Mouse (Mus musculus): ENCODE results near the gene Cdh23.

Cdh23 gene

DNA sequence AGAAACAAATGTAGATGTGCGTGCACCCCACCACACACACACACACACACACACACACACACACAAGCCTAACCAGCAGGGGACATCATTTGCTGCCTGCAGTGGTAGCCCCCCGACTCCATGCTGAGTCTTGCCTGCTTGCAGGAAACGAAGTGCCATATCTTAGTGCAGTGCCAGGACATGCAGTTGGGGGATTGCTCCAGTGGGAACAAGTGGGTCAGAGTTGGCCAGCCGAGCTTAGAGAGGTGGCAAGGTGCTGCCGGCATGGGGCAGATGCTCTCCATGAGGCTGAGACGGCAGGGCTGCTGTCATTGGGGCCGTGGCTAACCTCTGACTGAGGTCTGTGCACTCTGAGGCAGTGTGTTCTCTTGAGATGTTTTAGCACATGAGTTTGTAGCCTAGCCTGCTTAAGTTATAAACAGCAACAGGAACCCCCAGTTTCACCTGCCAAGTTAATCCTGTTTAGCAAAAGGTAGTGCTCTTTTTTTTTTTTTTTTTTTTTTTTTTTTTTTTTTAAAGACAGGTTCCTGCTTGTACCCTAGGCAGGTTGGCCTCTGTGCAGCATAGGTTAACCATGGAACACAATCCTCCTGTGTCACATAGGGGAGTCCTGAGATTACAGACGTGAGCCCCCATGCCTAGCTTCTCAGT, 416.9 kb downstream of the Cdh23 start:
- DNase-seq = peak; percentile 39 to 52

DNA sequence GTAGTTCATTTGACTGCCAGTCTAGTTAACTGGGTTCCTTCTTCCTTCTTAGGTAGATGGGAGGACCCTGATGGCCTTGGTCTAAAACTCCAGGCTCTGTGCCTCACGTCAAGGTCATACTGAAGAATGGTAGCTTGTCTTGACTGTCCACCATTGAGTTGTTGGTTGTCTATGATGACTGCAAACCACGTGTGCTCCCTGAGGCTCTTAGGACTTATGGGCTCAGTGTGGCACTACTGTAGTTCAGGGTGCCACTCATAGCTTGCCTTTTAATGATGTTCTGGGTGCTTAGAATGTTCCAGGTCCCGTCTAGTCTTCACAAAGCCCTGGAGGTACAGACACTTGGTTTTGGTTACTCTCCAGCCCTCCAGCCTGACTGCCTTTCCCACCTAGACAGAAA, 417.5 kb downstream of the Cdh23 start:
- DNase-seq = peak; percentile 20 to 27

DNA sequence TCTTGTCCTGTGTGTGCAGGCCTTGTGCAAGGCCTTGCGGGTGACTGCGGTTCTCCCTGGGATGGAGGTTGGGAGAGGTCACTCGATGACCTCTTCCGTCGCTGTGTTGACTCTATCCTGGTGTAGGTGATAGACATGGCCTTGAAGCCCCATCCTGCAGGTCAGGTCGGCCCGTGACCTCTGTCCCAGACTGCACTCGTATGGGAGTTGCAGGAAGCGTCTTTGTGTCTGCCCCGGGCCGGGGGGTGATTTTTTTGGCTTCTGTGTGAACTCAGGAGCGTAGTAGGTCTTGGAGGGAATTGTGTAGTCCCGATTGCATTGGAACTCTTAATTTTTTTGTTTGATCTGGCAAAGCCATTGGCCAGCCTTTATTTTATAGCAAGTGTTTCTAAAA, 418.3 kb downstream of the Cdh23 start:
- DNase-seq = no peak

DNA sequence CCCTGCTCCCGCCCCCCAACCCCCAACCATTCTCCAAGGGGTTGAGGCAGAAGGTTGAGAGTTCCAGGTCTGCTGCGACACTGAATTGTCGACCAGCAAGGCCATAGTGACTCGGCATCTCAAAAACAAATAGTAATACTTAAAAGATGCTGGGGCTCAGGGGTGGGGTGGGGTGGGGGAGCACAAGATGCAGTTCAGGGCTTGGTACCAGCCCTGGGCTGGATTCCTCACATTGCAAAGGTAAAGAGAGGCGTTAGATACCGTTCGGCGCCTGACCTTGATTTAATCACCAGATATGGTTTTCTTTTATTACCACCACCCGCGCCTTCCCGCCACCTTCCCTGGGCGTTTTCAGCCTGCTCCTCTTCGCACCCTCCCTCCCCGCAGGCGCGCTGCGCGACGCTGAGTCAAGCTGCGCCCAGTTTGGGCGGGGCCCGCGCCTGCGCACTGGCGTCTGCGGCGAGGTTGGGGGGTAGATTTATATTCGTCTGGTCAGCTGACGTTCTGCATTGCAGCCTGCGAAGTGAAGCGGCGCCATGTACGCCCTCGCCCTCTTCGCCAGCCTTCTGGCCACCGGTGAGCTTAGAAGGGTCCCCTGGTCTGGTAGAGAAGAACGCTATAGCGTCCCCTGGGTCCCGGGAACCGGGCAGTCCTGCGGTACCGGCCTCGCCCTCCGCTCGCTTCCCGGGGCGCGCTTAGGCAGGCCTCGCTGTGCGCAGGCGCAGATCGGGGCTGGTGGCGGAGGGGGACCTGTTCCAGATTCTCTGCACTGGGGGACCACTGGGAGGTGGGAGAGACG, 418.9 kb downstream of the Cdh23 start, which contains the start of gene Psap:
Gene Psap, plus strand, starts transcription at position 421 of the 799 bp plus-strand sequence.
- peak; percentile 97 to 98 for DNase-seq

DNA sequence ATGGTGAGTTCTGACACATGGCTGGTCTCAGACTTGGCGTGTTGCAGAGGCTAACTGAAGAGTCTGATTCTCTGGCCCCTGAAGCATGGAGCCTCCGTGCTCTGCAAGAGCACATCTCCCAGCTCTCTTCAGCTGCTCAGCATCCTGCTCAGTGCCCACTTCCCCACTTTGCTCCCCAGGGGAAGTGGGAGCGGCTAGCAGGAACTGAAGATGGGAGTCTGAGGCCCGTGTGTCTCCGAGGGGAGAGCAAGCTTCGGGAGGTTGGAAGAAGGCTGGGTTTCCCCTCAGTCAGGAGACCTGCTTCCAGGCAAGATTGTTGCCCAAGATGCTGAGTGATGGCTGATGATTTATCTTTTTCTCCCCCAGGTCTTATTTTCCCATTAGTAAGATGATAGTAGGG, 422.9 kb downstream of the Cdh23 start:
- DNase-seq = peak in 1 of 2 experiments; percentile 20

DNA sequence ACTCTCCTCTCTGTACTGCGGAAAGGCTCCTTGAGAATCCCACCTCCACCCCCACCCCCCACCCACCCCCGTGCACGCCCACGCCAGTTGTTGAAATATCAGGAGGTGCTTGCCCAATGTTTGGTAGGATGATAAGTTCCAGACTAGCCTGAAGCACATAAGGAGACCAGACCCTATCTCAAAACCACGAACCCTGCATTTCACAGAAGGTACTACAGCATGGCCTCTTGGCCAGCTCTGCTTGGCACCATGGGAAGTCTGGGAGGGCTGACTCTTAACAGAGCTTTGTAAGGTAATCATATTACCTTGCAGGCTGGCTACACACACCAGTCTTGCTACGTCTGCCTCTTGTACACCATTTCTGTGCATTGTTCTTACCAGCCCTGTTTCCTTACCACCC, 424.0 kb downstream of the Cdh23 start:
- no peak for DNase-seq

DNA sequence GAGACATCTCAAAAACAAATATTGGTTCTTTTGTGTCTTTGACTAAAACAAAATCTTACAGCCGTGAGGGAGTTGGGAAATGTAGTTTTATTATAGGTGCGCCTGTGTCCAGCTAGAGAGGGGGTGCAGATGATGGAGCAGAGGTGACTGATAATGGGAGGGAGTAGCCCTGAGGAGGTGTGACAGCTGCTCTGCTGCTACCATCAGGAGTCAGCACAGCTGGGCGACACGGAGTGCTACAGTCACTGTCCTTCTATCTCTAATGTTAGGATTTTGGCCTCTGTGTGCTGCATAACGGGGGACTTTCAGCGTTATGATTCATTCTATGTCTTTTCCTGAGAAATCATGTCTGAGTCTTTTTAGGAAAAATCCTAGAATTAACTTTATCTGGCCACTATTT, 425.3 kb downstream of the Cdh23 start:
- no peak for DNase-seq

DNA sequence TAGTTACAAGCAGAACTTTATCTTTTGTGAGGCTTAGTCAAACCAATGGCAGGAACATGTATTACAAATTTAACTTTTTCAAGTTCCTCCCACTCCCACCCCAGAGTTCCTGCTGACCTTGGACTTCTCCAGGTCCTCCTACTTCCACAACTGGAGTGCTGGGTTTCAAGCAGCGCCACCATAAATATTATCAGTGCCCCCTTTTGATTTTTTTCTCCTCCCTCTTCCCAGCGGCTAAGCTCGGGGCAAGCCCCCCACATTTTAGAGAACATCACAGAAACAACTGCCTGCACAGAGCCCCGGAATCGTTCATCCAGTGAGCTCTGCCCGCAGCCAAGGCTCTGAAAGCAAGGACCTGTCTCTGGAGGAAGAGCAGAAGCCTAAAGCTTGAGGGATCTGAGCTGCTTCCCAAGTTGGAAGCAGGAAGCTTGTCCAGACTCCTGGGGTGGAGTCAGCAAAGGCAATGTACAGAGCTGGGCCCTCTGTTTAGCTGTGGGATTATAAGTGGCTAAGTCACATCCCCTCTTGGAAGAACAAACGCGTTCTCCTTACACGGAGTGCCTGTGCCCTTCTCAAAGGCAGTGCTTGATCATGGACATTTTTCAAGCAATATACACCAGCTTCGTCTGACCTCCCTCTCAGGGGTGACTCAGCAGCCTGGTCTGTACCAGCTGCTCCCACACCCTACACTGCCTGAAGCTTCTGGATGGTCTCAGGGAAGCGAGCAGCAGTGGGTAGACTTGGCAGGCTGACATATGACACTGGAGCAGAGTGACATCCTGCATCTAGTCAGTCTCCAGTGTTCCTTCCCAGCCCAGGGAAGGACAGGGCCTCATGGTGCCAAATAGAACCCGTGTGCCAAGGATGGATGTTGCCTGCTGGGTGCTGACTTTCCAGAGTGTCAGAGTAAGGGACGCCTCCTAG, 426.9 kb downstream of the Cdh23 start:
- DNase-seq = no peak

DNA sequence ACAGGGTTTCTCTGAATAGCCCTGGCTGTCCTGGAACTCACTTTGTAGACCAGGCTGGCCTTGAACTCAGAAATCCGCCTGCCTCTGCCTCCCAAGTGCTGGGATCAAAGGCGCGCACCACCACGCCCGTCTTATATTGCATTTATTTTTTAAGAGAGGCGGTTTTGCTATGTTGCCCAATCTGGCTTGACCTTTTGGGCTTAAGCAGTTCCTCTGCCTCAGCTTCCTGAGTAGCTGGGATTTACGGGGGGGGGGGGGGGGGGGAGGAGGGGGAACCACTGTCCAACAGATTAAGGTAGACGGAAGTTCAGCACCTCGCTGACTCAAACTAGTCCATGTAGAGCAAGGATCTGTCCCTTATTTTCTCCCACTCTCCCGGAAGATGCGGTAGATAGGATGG, 427.6 kb downstream of the Cdh23 start:
- DNase-seq = no peak

DNA sequence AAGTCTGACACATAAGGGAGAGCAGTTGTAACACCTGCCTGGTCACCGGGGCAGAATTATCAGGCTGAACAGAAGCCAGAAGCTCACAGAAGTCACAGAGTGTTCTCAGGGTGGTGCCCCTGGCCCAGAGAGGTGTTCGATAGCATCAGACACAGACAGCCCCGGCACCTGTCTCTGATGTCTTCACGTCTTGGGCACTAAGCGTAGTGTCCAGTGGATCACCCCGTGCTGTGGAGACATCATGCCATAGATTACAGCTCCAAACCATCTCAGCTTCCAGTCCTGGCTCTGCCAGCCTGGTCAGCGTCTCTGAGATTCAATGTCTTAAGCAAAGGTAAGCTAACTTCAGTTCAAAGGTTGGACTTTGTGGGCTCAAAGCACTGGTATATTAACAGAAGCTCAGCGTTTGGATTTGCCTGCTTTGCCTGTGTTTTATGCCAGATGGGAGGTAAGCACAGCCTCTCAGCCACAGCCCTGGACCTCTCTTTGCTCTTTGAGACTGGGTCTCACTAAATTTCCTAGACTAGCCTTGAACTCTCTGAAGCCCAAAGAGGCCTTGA, 429.4 kb downstream of the Cdh23 start:
- no peak for DNase-seq

DNA sequence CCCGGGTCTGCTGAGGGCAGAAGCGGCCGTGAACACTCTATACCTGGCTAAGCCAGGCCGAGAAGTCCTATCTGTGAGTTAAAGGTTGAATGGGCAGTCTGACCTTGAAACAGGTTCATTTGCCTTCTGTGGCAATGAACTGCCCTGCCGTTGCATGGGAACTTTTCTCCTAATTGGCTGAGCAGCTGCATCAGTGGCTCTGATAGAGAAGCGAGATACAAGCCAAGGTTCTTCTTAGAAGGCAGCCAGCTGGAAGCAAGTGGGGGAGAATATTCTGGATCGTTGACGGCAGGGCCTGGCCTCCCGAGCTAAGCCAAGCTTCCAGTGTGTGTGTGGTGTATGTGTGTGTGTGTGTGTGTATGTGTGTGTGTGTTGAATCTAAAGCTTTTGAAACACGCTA, 431.0 kb downstream of the Cdh23 start:
- DNase-seq = no peak

DNA sequence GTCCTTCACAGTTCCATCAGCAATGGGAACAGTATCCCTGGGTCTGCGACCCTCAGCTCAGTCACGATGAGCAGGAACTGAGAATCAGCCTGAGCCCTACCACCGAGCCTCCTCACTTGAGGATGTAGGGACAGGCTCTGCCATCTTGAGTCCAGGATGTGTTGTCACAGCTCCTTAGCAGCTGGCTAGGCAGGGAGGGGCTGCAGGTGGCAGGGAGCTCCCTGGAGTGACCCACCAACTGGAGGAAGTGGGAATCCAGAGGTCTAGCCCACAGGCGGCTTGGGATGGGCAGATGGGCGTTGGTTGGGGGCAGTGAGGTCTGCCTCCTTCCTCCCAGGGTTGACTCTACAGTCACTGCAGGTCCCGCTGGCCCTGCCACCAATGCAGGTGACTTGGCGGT, 432.9 kb downstream of the Cdh23 start:
- peak; percentile 37 to 42 for DNase-seq

DNA sequence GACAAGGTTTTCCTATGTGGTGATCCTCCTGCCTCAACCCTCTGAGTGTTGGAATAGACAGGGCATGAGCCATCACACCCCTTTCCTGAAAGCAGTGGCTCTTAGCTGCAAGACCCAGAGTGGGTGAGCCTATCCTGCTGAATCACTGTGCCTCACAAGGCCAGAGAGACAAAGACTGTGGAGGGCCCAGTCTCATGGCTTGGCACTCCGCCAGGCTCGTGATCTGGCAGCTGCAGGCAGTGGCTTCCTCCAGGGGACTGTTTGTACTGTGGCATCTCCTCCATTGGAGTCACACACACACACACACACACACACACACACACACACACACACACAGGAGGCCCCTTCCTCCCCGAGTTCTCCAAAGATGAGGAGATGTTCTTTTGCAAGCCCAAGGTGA, 433.9 kb downstream of the Cdh23 start:
- peak; percentile 81 to 84 for DNase-seq

DNA sequence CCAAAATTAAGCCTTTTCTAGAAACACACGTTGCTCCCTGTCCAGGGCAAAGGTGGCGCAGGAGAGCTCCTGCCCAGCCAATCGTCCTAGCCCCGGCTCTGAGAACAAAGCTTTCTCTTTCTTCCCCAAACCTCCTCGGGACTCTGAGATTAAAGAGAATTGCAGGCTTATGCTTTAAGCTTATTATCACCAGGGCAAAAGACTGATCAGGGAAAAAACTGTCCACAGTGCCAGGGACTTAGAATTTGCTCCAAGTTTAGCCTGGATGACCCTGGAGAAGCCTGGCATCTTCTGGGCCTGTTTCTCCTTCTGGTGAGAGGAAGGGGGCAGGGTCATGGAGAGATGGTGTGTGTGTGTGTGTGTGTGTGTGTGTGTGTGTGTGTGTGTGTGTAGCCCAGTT, 434.8 kb downstream of the Cdh23 start:
- no peak for DNase-seq

DNA sequence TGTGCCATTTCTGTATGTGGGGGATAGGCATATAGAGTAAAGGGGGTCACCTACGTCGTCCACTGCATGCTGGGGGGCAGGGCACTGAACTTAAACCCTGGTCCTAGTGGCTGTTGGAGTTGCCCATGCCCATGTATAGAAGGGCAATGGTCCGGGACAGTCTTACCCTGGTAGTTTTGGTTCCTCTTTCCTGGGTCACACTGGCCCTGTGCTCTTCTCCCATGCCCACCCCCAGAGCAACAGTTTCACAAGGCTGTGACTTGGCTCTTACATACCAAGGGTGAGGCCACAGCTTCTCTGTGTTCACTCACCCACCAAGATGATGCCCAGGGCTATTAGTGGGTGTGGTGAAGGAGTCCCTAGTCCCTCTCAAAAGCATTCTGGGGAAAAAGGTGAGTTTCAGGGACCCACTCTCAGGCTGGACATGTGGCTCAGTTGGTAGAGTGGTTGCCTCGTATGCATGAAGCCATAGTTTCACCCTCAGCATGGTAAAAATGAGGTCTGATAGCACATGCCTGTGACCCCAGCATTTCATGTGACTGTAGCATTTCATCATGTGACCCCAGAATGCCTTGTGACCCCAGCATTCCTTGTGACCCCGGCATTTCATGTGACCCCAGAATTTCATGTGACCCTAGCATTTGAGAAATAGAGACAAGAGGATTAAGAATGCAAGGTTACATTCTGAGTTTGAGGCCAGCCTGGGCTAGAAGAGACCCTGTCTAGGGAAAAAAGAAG, 435.6 kb downstream of the Cdh23 start:
- peak; percentile 74 to 82 for DNase-seq

DNA sequence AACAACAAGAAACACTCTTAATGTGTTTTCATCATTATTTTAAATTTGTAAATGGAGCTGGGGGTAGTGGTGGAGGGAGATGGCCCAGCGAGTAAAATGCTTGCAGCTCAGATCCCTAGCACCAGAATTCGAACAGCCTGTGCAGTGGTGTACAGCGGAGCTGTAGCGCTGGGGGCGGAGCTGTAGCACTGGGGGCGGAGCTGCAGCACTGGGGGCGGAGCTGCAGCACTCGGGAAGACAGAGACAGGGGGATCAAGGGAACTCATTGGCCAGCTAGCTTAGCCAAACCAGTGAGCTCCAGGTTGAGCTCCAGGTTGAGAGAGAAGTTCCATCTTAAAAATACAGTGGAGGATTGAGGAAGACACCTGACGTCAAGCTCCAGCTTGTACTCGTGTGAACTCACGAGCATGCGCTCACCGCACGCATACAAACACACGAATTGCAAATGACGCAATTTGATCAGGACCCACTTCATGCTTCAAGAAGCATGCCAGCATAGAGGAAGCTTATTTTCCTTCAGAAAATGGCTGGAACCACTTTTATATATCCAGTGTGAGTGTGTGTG, 438.9 kb downstream of the Cdh23 start:
- no peak for DNase-seq

DNA sequence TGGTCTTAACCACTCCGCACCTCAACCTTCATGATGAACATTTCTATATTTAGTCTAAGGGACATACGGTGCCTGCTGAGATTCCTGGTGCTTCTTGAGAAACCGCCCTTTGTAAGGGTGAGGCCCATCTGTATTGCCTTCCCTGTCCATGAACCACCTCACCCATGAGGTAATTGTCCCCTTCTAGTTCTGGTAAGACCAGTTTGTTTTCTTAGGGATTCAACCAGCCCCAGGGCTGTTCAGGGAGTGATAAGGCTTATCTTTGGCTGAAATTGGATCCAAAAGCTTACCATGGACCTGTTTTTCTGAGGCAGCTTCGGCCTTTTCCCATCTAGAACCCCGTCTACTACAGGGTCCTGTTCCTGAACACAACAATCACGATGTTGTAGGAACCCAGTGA, 440.2 kb downstream of the Cdh23 start:
- DNase-seq = no peak
